ENCODE assay signal across 1 mouse cellular context in the genomic region with DNA sequence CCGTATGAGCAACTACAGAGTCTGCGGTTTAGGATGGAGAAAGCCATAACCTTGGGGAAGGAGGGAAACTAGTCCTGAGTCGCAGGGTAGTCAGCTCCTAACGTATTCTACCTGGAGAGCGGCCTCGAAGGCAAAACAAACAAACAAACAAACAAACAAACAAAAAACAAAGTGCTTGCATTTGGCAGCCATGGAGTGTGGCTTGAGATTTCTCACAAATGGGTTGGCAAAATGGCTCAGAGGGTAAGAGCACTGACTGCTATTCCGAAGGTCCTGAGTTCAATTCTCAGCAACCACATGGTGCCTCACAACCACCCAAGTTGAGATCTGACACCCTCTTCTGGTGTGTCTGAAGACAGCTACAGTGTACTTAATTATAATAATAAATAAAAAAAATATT.
TF ChIP-seq lines count a peak whose summit lies in the region.

No protein-coding gene starts in this region.

TF ChIP-seq in CH12.LX, 34 proteins besides CTCF, POLR2A, EP300 and RAD21:
- peak; percentile 84; the same call in 1 of the 2 replicates for TF ChIP-seq TBP (conservative IDR thresholded peaks at IDR 0.05; ENCODE audit: low read depth, low read length)
- TF ChIP-seq NRF1 (IDR thresholded peaks at IDR 0.05; ENCODE audit: low read depth, low read length): no peak
TF ChIP-seq in CH12.LX: peak in this region for 1.
